Mouse (Mus musculus) neutrophil, adult 5-6 weeks (primary cell): ENCODE measurements around the gene Olfr924. TPM values are rescaled to one million over a fixed set of nuclear protein-coding genes. Genes with fewer than 3 reads are reported as not detected.
"Not testable (repeated sequence)": the region's sequence is repeated elsewhere in the genome, so short reads cannot be mapped to it uniquely, and the experiment has no call there.

Experiments
- ATAC-seq: fragments of 151-379, 151-347 bp; 2 replicates; pipeline ENCODE4 v1.8.0; 2017; ENCODE audit warnings: mild to moderate bottlenecking, moderate TSS enrichment; ENCODE audit not compliant: insufficient number of reproducible peaks, poor library complexity, low FRiP score, severe bottlenecking; ENCODE audit errors: extremely low read depth
- total RNA-seq: library from RNA; stranded (forward); fragments of 200-1000 nt; gene quantifications from 2 replicates; pipeline ENCODE4 v1.2.3, GENCODE M21; 2017

Gene Olfr924
- not detected in 2 replicates for total RNA-seq

- no peak for ATAC-seq
Observed at GRCm38 (mm10) chr9:38844149-38844548, at the start of gene Olfr924. TSS of gene Olfr924 (plus strand) at chr9:38844449.

DNA sequence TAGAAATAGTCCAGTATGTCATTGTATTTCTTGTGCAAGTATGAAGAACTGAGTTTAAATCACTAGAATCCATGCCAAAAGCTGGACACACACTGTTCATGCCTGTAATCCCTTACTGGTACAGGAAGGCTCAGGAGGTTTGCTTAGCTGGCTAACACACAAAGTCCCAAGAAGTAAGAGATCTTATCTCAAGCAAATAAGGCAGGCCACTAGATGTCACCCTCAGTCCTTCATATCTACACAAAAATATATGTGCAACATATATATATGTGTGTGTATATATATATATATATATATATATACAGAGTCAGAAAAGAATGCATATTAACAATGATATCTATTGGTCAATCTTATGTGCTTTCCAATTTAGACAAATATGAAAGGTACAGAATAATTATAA lies 38.6 kb upstream of the Olfr924 start:
- no peak for ATAC-seq

- ATAC-seq = no peak
Observed at GRCm38 (mm10) chr9:38814314-38814713, 29.9 kb upstream of the Olfr924 start, which contains the start of gene Olfr922. TSS of gene Olfr922 (plus strand) at chr9:38814614.

GRCm38 (mm10) chr9:38815458-38815986 lies 28.7 kb upstream of the Olfr924 start:
- no peak for ATAC-seq

DNA sequence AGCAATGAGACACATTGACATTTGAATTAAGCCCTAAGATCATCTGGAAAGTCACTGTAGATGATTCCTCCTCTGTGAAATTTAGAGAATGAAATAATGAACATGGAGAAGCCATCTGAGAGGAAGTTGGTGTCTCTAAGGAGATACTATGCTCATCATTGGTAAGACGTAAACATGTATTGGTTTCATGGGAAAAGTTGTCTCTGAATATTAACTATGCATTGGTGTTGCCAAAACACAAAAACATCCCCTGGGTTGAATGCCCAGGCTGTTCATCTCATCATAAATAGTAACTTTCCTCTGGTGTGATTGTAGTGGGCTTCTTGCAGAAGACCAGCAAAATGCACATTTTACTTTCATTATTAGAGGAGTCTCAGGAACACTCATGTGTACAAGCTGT lies 18.0 kb upstream of the Olfr924 start, which contains the start of gene Olfr923:
TSS of gene Olfr923 (plus strand) at position 301 of the 400 bp plus-strand sequence.
- no peak for ATAC-seq

GRCm38 (mm10) chr9:38833027-38833426 lies 11.2 kb upstream of the Olfr924 start:
- ATAC-seq = no peak

GRCm38 (mm10) chr9:38854760-38855159 lies 10.5 kb downstream of the Olfr924 start, which contains the start of gene Olfr26:
TSS of gene Olfr26 (plus strand) at chr9:38855060.
- ATAC-seq = no peak

DNA sequence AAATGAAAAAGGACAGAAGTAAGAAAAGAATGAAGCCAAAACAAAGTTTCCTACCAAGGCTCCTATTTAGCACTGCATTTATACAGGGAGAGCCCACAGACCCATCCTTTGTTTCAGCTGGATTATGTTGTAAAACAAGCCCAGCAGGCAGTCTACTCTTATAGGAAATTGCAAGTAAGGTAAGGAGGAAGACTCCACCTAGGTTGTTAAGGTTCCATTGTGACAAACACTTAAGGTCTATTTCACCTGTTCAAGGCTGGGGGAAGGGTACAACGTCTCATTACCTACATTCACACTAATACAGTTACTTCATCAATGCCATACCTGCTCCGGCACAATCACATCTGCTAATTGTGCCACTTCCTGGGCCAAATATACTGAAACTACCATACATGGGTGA lies 30.6 kb downstream of the Olfr924 start:
- not testable (repeated sequence) for ATAC-seq

DNA sequence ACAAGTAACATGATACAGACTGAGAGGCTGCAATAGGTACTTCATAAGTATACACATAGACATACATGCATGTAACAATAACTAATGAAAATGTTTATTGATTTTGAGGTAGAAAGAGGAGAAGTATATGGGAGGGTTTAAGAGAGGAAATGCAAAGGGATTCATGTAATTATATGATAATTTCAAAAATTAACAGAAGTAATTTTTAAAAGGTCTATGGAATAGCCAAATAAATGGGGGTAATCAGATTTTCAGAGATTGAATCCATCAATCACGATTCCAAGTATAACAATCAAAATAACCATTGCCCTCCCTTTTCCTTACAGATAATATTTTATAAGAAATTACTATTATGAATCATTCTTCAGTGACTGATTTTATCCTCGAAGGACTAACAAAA lies 32.6 kb downstream of the Olfr924 start, which contains the start of gene Olfr926:
TSS of gene Olfr926 (plus strand) at position 301 of the 400 bp plus-strand sequence.
- no peak for ATAC-seq

Other genes with a start within 250 kb of the Olfr924 start
- gene Olfr914, start 239.3 kb upstream of the Olfr924 start, total RNA-seq = not detected in 2 replicates
- gene Olfr916, start 184.6 kb upstream of the Olfr924 start, total RNA-seq = not detected in 2 replicates
- not detected in 2 replicates for gene Olfr917, start 178.6 kb upstream of the Olfr924 start, total RNA-seq
- gene Olfr918, start 169.8 kb upstream of the Olfr924 start, total RNA-seq = not detected in 2 replicates
- gene Olfr919, start 140.8 kb upstream of the Olfr924 start, total RNA-seq = not detected in 2 replicates
- 9.8 and 10.4 TPM in 2 replicates for gene Vwa5a, start 126.2 kb upstream of the Olfr924 start, total RNA-seq
- gene Olfr920, start 92.2 kb upstream of the Olfr924 start, total RNA-seq = 0.12 TPM in 2 replicates
- gene Olfr921, start 71.4 kb upstream of the Olfr924 start, total RNA-seq = not detected in 2 replicates
- gene Olfr922, start 29.8 kb upstream of the Olfr924 start, total RNA-seq = not detected in 2 replicates
- gene Olfr923, start 17.9 kb upstream of the Olfr924 start, total RNA-seq = not detected in 2 replicates
- gene Olfr26, start 10.6 kb downstream of the Olfr924 start, total RNA-seq = not detected in 2 replicates
- gene Olfr926, start 32.7 kb downstream of the Olfr924 start, total RNA-seq = not detected in 2 replicates
- not detected in 2 replicates for gene Olfr930, start 85.4 kb downstream of the Olfr924 start, total RNA-seq
- gene Olfr933, start 127.9 kb downstream of the Olfr924 start, total RNA-seq = not detected in 2 replicates
- gene Olfr934, start 143.9 kb downstream of the Olfr924 start, total RNA-seq = not detected in 2 replicates
- not detected in 2 replicates for gene Olfr935, start 155.2 kb downstream of the Olfr924 start, total RNA-seq
- gene Olfr146, start 178.9 kb downstream of the Olfr924 start, total RNA-seq = 0.35 TPM in 1 of 2 replicates, not detected in the other
- not detected in 2 replicates for gene Olfr937, start 220.5 kb downstream of the Olfr924 start, total RNA-seq
- not detected in 2 replicates for gene Olfr938, start 234.4 kb downstream of the Olfr924 start, total RNA-seq